Mouse (Mus musculus): ENCODE results near the gene Pex11b. TPM values are rescaled to one million over a fixed set of nuclear protein-coding genes. Genes with fewer than 3 reads are reported as not detected.
"Not testable (repeated sequence)": the region's sequence is repeated elsewhere in the genome, so short reads cannot be mapped to it uniquely, and the experiment has no call there.

Pex11b gene
- polyA plus RNA-seq, 1 experiment from 2014 or later, result 19.8 TPM

GRCm38 (mm10) chr3:96678456-96678855 lies 43.3 kb downstream of the Pex11b start:
- Histone ChIP-seq H3K36me3 (no peaks in the 10 kb centered on the region), H3K9me3 (replicated peaks) (no peaks in the 10 kb centered on the region), H3K9ac (no peak overlapping the region), H3K27me3 (peaks cover 50% of the 10 kb centered on the region), H3K4me3 (replicated peaks) (no peak overlapping the region), H3K4me2 (no peak overlapping the region), H3K27ac (no peak overlapping the region), H3K4me1 (replicated peaks) (peaks cover 24% of the 10 kb centered on the region)
- ATAC-seq (ENCODE audit: low read depth), result no peak
- DNase-seq, result no peak
- 54% methylated on average over 7 of the region's 7 CpGs for WGBS (ENCODE audit: insufficient replicate concordance)

GRCm38 (mm10) chr3:96679159-96679674 lies 44.0 kb downstream of the Pex11b start:
- H3K27me3 ChIP-seq, result peaks cover 55% of the 10 kb centered on the region
- WGBS (ENCODE audit: insufficient replicate concordance), result 9% methylated on average over 5 of the region's 5 CpGs
- H3K4me1 ChIP-seq (replicated peaks), result peaks cover 24% of the 10 kb centered on the region
- H3K9ac ChIP-seq, result peak overlapping the region; percentile 13; the same call in 1 of the 2 replicates
- no peaks in the 10 kb centered on the region for H3K36me3 ChIP-seq
- no peaks in the 10 kb centered on the region for H3K9me3 ChIP-seq (replicated peaks)
- H3K27ac ChIP-seq, result no peak overlapping the region
- DNase-seq, result no peak
- peak; percentile 48 for ATAC-seq (ENCODE audit: low read depth)
- no peak overlapping the region for H3K4me3 ChIP-seq (replicated peaks)
- H3K4me2 ChIP-seq, result peak overlapping the region; percentile 12; the same call in 1 of the 2 replicates

- ATAC-seq (ENCODE audit: low read depth) (no peak), DNase-seq (no peak)
- H3K4me1 ChIP-seq (replicated peaks), result peaks cover 24% of the 10 kb centered on the region
- WGBS (ENCODE audit: insufficient replicate concordance), result 21% methylated on average over 12 of the region's 12 CpGs
- no peak overlapping the region for H3K9ac ChIP-seq
- no peak overlapping the region for H3K27ac ChIP-seq
- no peak overlapping the region for H3K4me2 ChIP-seq
- H3K4me3 ChIP-seq (replicated peaks), result no peak overlapping the region
- peaks cover 67% of the 10 kb centered on the region for H3K27me3 ChIP-seq
- no peaks in the 10 kb centered on the region for H3K36me3 ChIP-seq
- no peaks in the 10 kb centered on the region for H3K9me3 ChIP-seq (replicated peaks)
These were observed 45.2 kb downstream of the Pex11b start for GRCm38 (mm10) chr3:96680269-96680956.

- H3K27me3 ChIP-seq, result peaks cover 77% of the 10 kb centered on the region
- peaks cover 22% of the 10 kb centered on the region for H3K4me1 ChIP-seq (replicated peaks)
- no peak overlapping the region for H3K9ac ChIP-seq
- H3K27ac ChIP-seq, result no peak overlapping the region
- 71% methylated on average over 3 of the region's 3 CpGs for WGBS (ENCODE audit: insufficient replicate concordance)
- no peaks in the 10 kb centered on the region for H3K9me3 ChIP-seq (replicated peaks)
- no peak for DNase-seq
- no peak overlapping the region for H3K4me2 ChIP-seq
- no peak overlapping the region for H3K4me3 ChIP-seq (replicated peaks)
- ATAC-seq (ENCODE audit: low read depth), result no peak
- no peaks in the 10 kb centered on the region for H3K36me3 ChIP-seq
These were observed 48.3 kb downstream of the Pex11b start for GRCm38 (mm10) chr3:96683496-96683895.

- DNase-seq (no peak), ATAC-seq (ENCODE audit: low read depth) (no peak)
- H3K4me2 ChIP-seq, result peak overlapping the region; percentile 42
- no peaks in the 10 kb centered on the region for H3K9me3 ChIP-seq (replicated peaks)
- H3K4me3 ChIP-seq (replicated peaks), result no peak overlapping the region; the same call in 1 of the 2 replicates
- peaks cover 74% of the 10 kb centered on the region for H3K27me3 ChIP-seq
- H3K27ac ChIP-seq, result no peak overlapping the region
- WGBS (ENCODE audit: insufficient replicate concordance), result 37% methylated on average over 17 of the region's 17 CpGs
- H3K36me3 ChIP-seq, result no peaks in the 10 kb centered on the region
- no peak overlapping the region for H3K9ac ChIP-seq
- peaks cover 14% of the 10 kb centered on the region for H3K4me1 ChIP-seq (replicated peaks)
These were observed 49.1 kb downstream of the Pex11b start for GRCm38 (mm10) chr3:96684151-96684821.

GRCm38 (mm10) chr3:96684822-96685156 lies 49.6 kb downstream of the Pex11b start:
- peaks cover 9% of the 10 kb centered on the region for H3K4me1 ChIP-seq (replicated peaks)
- H3K27ac ChIP-seq, result no peak overlapping the region
- peaks cover 74% of the 10 kb centered on the region for H3K27me3 ChIP-seq
- no peaks in the 10 kb centered on the region for H3K36me3 ChIP-seq
- ATAC-seq (ENCODE audit: low read depth) (no peak), DNase-seq (no peak)
- H3K9me3 ChIP-seq (replicated peaks), result no peaks in the 10 kb centered on the region
- peak overlapping the region; percentile 23; the same call in 1 of the 2 replicates for H3K4me3 ChIP-seq (replicated peaks)
- WGBS (ENCODE audit: insufficient replicate concordance), result 16% methylated on average over 28 of the region's 28 CpGs
- no peak overlapping the region for H3K9ac ChIP-seq
- peak overlapping the region; percentile 42 for H3K4me2 ChIP-seq

- WGBS (ENCODE audit: insufficient replicate concordance), result 79% methylated on average over 5 of the region's 5 CpGs
- not testable (repeated sequence) for H3K4me2 ChIP-seq; H3K27ac ChIP-seq; H3K4me1 ChIP-seq (replicated peaks); DNase-seq; H3K9me3 ChIP-seq (replicated peaks); ATAC-seq (ENCODE audit: low read depth); H3K9ac ChIP-seq; H3K4me3 ChIP-seq (replicated peaks); H3K36me3 ChIP-seq
- peaks cover 64% of the 10 kb centered on the region for H3K27me3 ChIP-seq
These were observed 50.9 kb downstream of the Pex11b start for GRCm38 (mm10) chr3:96686057-96686456.

GRCm38 (mm10) chr3:96688854-96689253 lies 53.7 kb downstream of the Pex11b start:
- no peak for ATAC-seq (ENCODE audit: low read depth)
- Histone ChIP-seq H3K4me1 (replicated peaks) (no peaks in the 10 kb centered on the region), H3K9me3 (replicated peaks) (no peaks in the 10 kb centered on the region), H3K4me2 (no peak overlapping the region), H3K36me3 (no peaks in the 10 kb centered on the region), H3K27me3 (peaks cover 43% of the 10 kb centered on the region), H3K9ac (no peak overlapping the region), H3K27ac (no peak overlapping the region), H3K4me3 (replicated peaks) (no peak overlapping the region)
- 60% methylated on average over 11 of the region's 11 CpGs for WGBS (ENCODE audit: insufficient replicate concordance)
- no peak for DNase-seq

- Histone ChIP-seq H3K27me3 (peaks cover 29% of the 10 kb centered on the region), H3K4me3 (replicated peaks) (no peak overlapping the region), H3K27ac (no peak overlapping the region), H3K36me3 (no peaks in the 10 kb centered on the region), H3K9ac (no peak overlapping the region), H3K4me2 (no peak overlapping the region), H3K9me3 (replicated peaks) (no peaks in the 10 kb centered on the region), H3K4me1 (replicated peaks) (no peaks in the 10 kb centered on the region)
- ATAC-seq (ENCODE audit: low read depth), result no peak
- DNase-seq, result no peak
- WGBS (ENCODE audit: insufficient replicate concordance), result 53% methylated on average over 3 of the region's 3 CpGs
These were observed 55.1 kb downstream of the Pex11b start for GRCm38 (mm10) chr3:96690298-96690697.

GRCm38 (mm10) chr3:96692506-96692905 lies 57.3 kb downstream of the Pex11b start:
- Histone ChIP-seq H3K27me3 (peaks cover 13% of the 10 kb centered on the region), H3K36me3 (no peaks in the 10 kb centered on the region), H3K4me2 (no peak overlapping the region), H3K4me3 (replicated peaks) (no peak overlapping the region), H3K9ac (no peak overlapping the region), H3K9me3 (replicated peaks) (no peaks in the 10 kb centered on the region), H3K27ac (no peak overlapping the region), H3K4me1 (replicated peaks) (peaks cover 12% of the 10 kb centered on the region)
- 24% methylated on average over 3 of the region's 3 CpGs for WGBS (ENCODE audit: insufficient replicate concordance)
- ATAC-seq (ENCODE audit: low read depth) (no peak), DNase-seq (no peak)

GRCm38 (mm10) chr3:96693579-96693978 lies 58.4 kb downstream of the Pex11b start:
- no peak overlapping the region for H3K4me3 ChIP-seq (replicated peaks)
- H3K9ac ChIP-seq, result no peak overlapping the region
- no peak overlapping the region for H3K27ac ChIP-seq
- WGBS (ENCODE audit: insufficient replicate concordance), result 65% methylated on average over 1 of the region's 1 CpGs
- ATAC-seq (ENCODE audit: low read depth) (no peak), DNase-seq (no peak)
- peaks cover 19% of the 10 kb centered on the region for H3K4me1 ChIP-seq (replicated peaks)
- H3K9me3 ChIP-seq (replicated peaks), result no peaks in the 10 kb centered on the region
- H3K4me2 ChIP-seq, result no peak overlapping the region
- H3K27me3 ChIP-seq, result peaks cover 11% of the 10 kb centered on the region; the same call in 1 of the 2 replicates
- H3K36me3 ChIP-seq, result no peaks in the 10 kb centered on the region

Data from liver, embryonic 13.5 days (tissue).